Mouse (Mus musculus): ENCODE data around the gene Hdac7.

DNA sequence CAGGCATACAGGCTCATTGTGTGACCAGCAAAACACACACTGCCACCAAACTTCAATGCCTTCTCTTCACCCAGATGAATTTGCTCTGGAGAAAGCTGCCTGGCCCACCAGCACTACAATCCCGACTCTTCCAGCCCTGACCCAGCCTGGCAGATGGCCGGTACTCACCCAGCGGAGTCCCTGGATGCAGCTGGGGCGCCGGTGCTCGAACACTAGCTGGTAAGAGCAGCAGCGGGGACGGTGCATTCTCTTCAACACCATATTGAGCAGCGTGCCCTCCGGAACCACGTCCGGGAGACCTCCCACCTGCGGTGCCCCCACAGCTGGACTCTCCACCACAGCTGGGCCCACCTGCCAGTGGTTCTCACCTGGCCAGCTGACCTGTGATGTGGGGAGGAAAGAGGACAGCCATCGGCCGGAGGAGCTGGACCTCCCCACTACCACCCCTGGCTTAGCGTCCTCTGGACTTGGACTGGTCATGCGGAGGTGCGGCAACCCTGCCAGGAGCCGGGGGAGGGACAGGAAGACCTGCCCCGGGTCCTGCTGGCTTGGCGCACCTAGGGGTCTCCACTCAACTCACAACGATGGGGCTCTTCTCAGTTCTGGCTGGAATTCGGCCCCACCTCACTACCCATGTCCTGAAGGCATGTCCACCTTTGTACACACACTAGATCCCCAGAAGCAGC, 77.6 kb downstream of the Hdac7 start:
- TF ChIP-seq CTCF (IDR thresholded peaks at IDR 0.05; ENCODE audit: low read depth, low read length) (no peak), GATA1 (IDR thresholded peaks at IDR 0.05; ENCODE audit: borderline replicate concordance, low read length) (no peak), TAL1 (conservative IDR thresholded peaks at IDR 0.05; ENCODE audit: low read depth, low read length) (no peak), GATA2 (IDR thresholded peaks at IDR 0.05; ENCODE audit: borderline replicate concordance, low read depth, low read length) (no peak)
